Mouse (Mus musculus) liver, adult 2 months (tissue): Measurements from ENCODE around the gene Htr5a.

ENCODE experiments used
- CTCF ChIP-seq: fragments of 200-500 bp; IDR thresholded peaks from 2 replicates; pipeline ENCODE4 v1.5.1; 2011; ENCODE audit warnings: low read depth, low read length, control low read depth
- POLR2A ChIP-seq: fragments of 200-500 bp; IDR thresholded peaks from 2 replicates; pipeline ENCODE4 v1.6.1; 2011; ENCODE audit warnings: low read length, control low read depth; ENCODE audit not compliant: insufficient read depth; ENCODE audit errors: extremely low read depth

GRCm38 (mm10) chr5:27899756-27900155 lies 57.8 kb downstream of the Htr5a start:
- TF ChIP-seq POLR2A = no peak
- no peak for TF ChIP-seq CTCF
